Mouse (Mus musculus) stomach, postnatal 0 days (tissue): ENCODE results near the gene Il18r1. TPM values are rescaled to one million over a fixed set of nuclear protein-coding genes. Genes with fewer than 3 reads are reported as not detected.

Experiments
- ATAC-seq: fragments of 200-750 bp; cut with Nextera tagmentation; 2 replicates; pipeline ENCODE4 v1.8.0; 2017; ENCODE audit not compliant: low FRiP score, low TSS enrichment
- DNase-seq: peaks from one replicate; pipeline ENCODE4 v3.0.0-alpha.2; 2016; ENCODE audit warnings: low spot score
- H3K27ac ChIP-seq: fragments of 300-500 bp; sonication (generic); replicated peaks from 2 replicates; pipeline ENCODE4 v1.5.1; 2014; ENCODE audit warnings: mild to moderate bottlenecking, control low read depth
- H3K27me3 ChIP-seq: fragments of 300-500 bp; sonication (generic); 2 replicates; pipeline ENCODE4 v1.6.1; 2014; ENCODE audit warnings: low read length; ENCODE audit not compliant: control insufficient read depth, insufficient read depth
- H3K36me3 ChIP-seq: fragments of 300-500 bp; sonication (generic); 2 replicates; pipeline ENCODE4 v1.6.1; 2014; ENCODE audit warnings: low read length, mixed read lengths; ENCODE audit not compliant: control insufficient read depth, insufficient read depth
- H3K4me1 ChIP-seq: fragments of 300-500 bp; sonication (generic); replicated peaks from 2 replicates; pipeline ENCODE4 v1.6.1; 2014; ENCODE audit warnings: antibody characterized with exemption; ENCODE audit not compliant: control insufficient read depth, insufficient read depth
- H3K4me2 ChIP-seq: fragments of 300-500 bp; sonication (generic); replicated peaks from 2 replicates; pipeline ENCODE4 v1.6.1; 2014; ENCODE audit warnings: low read depth, mild to moderate bottlenecking, control low read depth, moderate library complexity
- H3K4me3 ChIP-seq: fragments of 300-500 bp; sonication (generic); 2 replicates; pipeline ENCODE4 v1.5.1; 2014; ENCODE audit warnings: low read depth, low read length, control low read depth
- H3K9ac ChIP-seq: fragments of 300-500 bp; sonication (generic); 2 replicates; pipeline ENCODE4 v1.6.1; 2014; ENCODE audit warnings: mild to moderate bottlenecking, low read length, control low read depth, mixed read lengths
- H3K9me3 ChIP-seq: fragments of 300-500 bp; sonication (generic); 2 replicates; pipeline ENCODE4 v1.6.1; 2016; ENCODE audit warnings: low read length; ENCODE audit not compliant: control insufficient read depth
- CTCF ChIP-seq: IDR thresholded peaks from 2 replicates; pipeline ENCODE4 v1.5.1; 2016; ENCODE audit warnings: antibody characterized with exemption, low read depth, mild to moderate bottlenecking, moderate library complexity
- EP300 ChIP-seq: optimal IDR thresholded peaks from 2 replicates; pipeline ENCODE3; 2016; ENCODE audit warnings: antibody characterized with exemption
- WGBS: fragments of 180-500 bp; shearing (Covaris S2); extraction: QIAGEN DNeasy Blood & Tissue Kit; methylation state at CpG from one replicate; pipeline ENCODE4 v1.1.7; 2014; 5-methylcytosine and 5-hydroxymethylcytosine counted together
- polyA plus RNA-seq: library from polyadenylated mRNA; unstranded; fragments of >200 nt; fragmentation: Nextera tagmentation; extraction: Ambion mirVana; gene quantifications from 2 replicates; pipeline ENCODE4 v1.2.1, GENCODE M21; 2015

The Il18r1 gene
- polyA plus RNA-seq, 1 experiment from 2014 or later: 3.4 TPM

DNA sequence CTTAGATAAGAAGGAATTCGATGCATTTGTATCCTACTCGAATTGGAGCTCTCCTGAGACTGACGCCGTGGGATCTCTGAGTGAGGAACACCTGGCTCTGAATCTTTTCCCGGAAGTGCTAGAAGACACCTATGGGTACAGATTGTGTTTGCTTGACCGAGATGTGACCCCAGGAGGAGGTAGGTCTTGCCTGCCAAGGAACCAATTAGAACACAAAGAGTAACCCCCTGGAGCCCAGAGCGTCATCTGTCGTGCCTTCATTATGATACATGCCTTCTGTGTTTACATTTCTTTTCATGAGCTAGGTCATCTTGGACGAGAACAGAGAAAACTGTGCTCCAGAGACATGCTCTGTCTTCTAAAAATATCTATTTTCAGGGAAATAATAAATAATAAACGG is 82.4 kb downstream of the Il18r1 start:
- DNase-seq (peak; percentile 52), ATAC-seq (peak; percentile 86)
- Histone ChIP-seq H3K27me3 (no peaks in the 10 kb centered on the region), H3K9me3 (no peaks in the 10 kb centered on the region), H3K4me1 (no peaks in the 10 kb centered on the region), H3K9ac (no peak overlapping the region), H3K4me2 (no peak overlapping the region), H3K27ac (no peak overlapping the region), H3K4me3 (no peak overlapping the region), H3K36me3 (no peaks in the 10 kb centered on the region)
- TF ChIP-seq EP300 (no peak), CTCF (no peak)
- WGBS: 31% methylated on average over 10 of the region's 10 CpGs

Other genes with a start within 250 kb of the Il18r1 start
- 7.3 TPM in 2 replicates for gene Il1r1, start 240.5 kb upstream of the Il18r1 start, polyA plus RNA-seq
- 6.1 and 6.8 TPM in 2 replicates for gene Il1rl2, start 140.9 kb upstream of the Il18r1 start, polyA plus RNA-seq
- gene Il1rl1, start 36.0 kb upstream of the Il18r1 start, polyA plus RNA-seq: 0.42 and 0.55 TPM in 2 replicates
- 0.15 and 0.16 TPM in 2 replicates for gene Il18rap, start 49.8 kb downstream of the Il18r1 start, polyA plus RNA-seq
- 27.4 and 31.4 TPM in 2 replicates for gene Slc9a4, start 114.5 kb downstream of the Il18r1 start, polyA plus RNA-seq
- 13.9 and 14.2 TPM in 2 replicates for gene Slc9a2, start 215.0 kb downstream of the Il18r1 start, polyA plus RNA-seq